Mouse (Mus musculus) small intestine, adult 2 months (tissue): ENCODE measurements around the gene Gm49391.

ENCODE experiments used
- CTCF ChIP-seq: fragments of 200-500 bp; IDR thresholded peaks from 2 replicates; pipeline ENCODE4 v1.5.1; 2012; ENCODE audit warnings: low read depth, mild to moderate bottlenecking, control low read depth, inconsistent platforms, low read length, moderate library complexity, mixed read lengths; ENCODE audit not compliant: insufficient replicate concordance, insufficient read length; ENCODE audit errors: extremely low read depth
- POLR2A ChIP-seq: fragments of 200-500 bp; IDR thresholded peaks from 2 replicates; pipeline ENCODE4 v1.6.1; 2012; ENCODE audit warnings: low read depth, mild to moderate bottlenecking, control low read depth, inconsistent platforms, low read length, moderate library complexity

- TF ChIP-seq POLR2A (no peak), CTCF (no peak)
Observed at GRCm38 (mm10) chr13:60897328-60897727, 39.0 kb downstream of the Gm49391 start, which contains the start of gene Ctla2b.
